Mouse (Mus musculus): ENCODE measurements at regions not wholly inside any gene's neighbourhood (a gene's known extent, or its start where the extent isn't known, plus 50 kb on each side); places are given as distances from the start of the nearest gene placed in this dataset.

GRCm38 (mm10) chr5:119299311-119299710 lies 371.2 kb upstream of the Tbx3 start:
- Histone ChIP-seq H3K4me3 (ENCODE audit: control insufficient read depth in 1 of 2, insufficient read depth in 1 of 2, low read depth in 2 of 2, low read length in 2 of 2) (no peak overlapping the region), H3K4me1 (ENCODE audit: control insufficient read depth in 1 of 2, insufficient read depth in 2 of 2, low read length in 2 of 2) (no peaks in the 10 kb centered on the region), H3K9ac (ENCODE audit: control insufficient read depth, low read depth, low read length, poor library complexity, severe bottlenecking) (no peak overlapping the region), H3K79me2 (ENCODE audit: control insufficient read depth, insufficient read depth, low read length, poor library complexity) (no peaks in the 10 kb centered on the region), H3K27me3 (ENCODE audit: control insufficient read depth in 1 of 2, insufficient read depth in 2 of 2, low read length in 2 of 2) (no peaks in the 10 kb centered on the region), H3K27ac (ENCODE audit: control insufficient read depth, low read depth, low read length) (no peak overlapping the region), H3K36me3 (ENCODE audit: control insufficient read depth in 1 of 2, insufficient read depth in 2 of 2, low read length in 2 of 2) (no peaks in the 10 kb centered on the region), H3K9me3 (replicated peaks; ENCODE audit: insufficient read depth, low read length) (no peaks in the 10 kb centered on the region)
- no peak for DNase-seq (ENCODE audit: low read depth, low spot score)
- no peak for TF ChIP-seq CTCF (IDR thresholded peaks at IDR 0.05 in 2 of 3, conservative IDR thresholded peaks at IDR 0.05 in 1 of 3; ENCODE audit: control insufficient read depth in 1 of 3, insufficient read depth in 1 of 3, low read depth in 2 of 3, low read length in 3 of 3, poor library complexity in 1 of 3, severe bottlenecking in 1 of 3)
- no peak for TF ChIP-seq GABPA (IDR thresholded peaks at IDR 0.05; ENCODE audit: low read depth, low read length)
- no peak for TF ChIP-seq JUND (IDR thresholded peaks at IDR 0.05; ENCODE audit: low read depth, low read length)
- TF ChIP-seq MYB (IDR thresholded peaks at IDR 0.05; ENCODE audit: low read depth, low read length): no peak
- TF ChIP-seq ZMIZ1 (IDR thresholded peaks at IDR 0.05; ENCODE audit: low read depth, low read length): no peak
- no peak for TF ChIP-seq CHD1 (IDR thresholded peaks at IDR 0.05; ENCODE audit: low read depth, low read length)
- no peak for TF ChIP-seq POLR2AphosphoS2 (IDR thresholded peaks at IDR 0.05; ENCODE audit: low read length)
- TF ChIP-seq ETS1 (IDR thresholded peaks at IDR 0.05; ENCODE audit: low read depth, low read length): no peak
- TF ChIP-seq MAFK (IDR thresholded peaks at IDR 0.05; ENCODE audit: borderline replicate concordance, low read depth, low read length): no peak
- TF ChIP-seq E2F4 (IDR thresholded peaks at IDR 0.05; ENCODE audit: borderline replicate concordance, low read depth, low read length): no peak
- no peak for TF ChIP-seq POLR2AphosphoS5 (IDR thresholded peaks at IDR 0.05; ENCODE audit: borderline replicate concordance, low read depth, low read length)
- TF ChIP-seq BHLHE40 (IDR thresholded peaks at IDR 0.05; ENCODE audit: borderline replicate concordance, low read depth, low read length): no peak
- TF ChIP-seq TBP (IDR thresholded peaks at IDR 0.05; ENCODE audit: low read depth, low read length): no peak

GRCm38 (mm10) chr5:119300106-119300505 lies 370.4 kb upstream of the Tbx3 start:
- Histone ChIP-seq H3K36me3 (ENCODE audit: control insufficient read depth in 1 of 2, insufficient read depth in 2 of 2, low read length in 2 of 2) (no peaks in the 10 kb centered on the region), H3K9ac (ENCODE audit: control insufficient read depth, low read depth, low read length, poor library complexity, severe bottlenecking) (no peak overlapping the region), H3K79me2 (ENCODE audit: control insufficient read depth, insufficient read depth, low read length, poor library complexity) (no peaks in the 10 kb centered on the region), H3K27me3 (ENCODE audit: control insufficient read depth in 1 of 2, insufficient read depth in 2 of 2, low read length in 2 of 2) (no peaks in the 10 kb centered on the region), H3K27ac (ENCODE audit: control insufficient read depth, low read depth, low read length) (no peak overlapping the region), H3K4me1 (ENCODE audit: control insufficient read depth in 1 of 2, insufficient read depth in 2 of 2, low read length in 2 of 2) (no peaks in the 10 kb centered on the region), H3K4me3 (ENCODE audit: control insufficient read depth in 1 of 2, insufficient read depth in 1 of 2, low read depth in 2 of 2, low read length in 2 of 2) (no peak overlapping the region), H3K9me3 (replicated peaks; ENCODE audit: insufficient read depth, low read length) (no peaks in the 10 kb centered on the region)
- no peak for DNase-seq (ENCODE audit: low read depth, low spot score)
- TF ChIP-seq GABPA (IDR thresholded peaks at IDR 0.05; ENCODE audit: low read depth, low read length): no peak
- no peak for TF ChIP-seq MYC (IDR thresholded peaks at IDR 0.05; ENCODE audit: low read depth, low read length)
- no peak for TF ChIP-seq RCOR1 (IDR thresholded peaks at IDR 0.05; ENCODE audit: low read depth, low read length)
- TF ChIP-seq E2F4 (IDR thresholded peaks at IDR 0.05; ENCODE audit: borderline replicate concordance, low read depth, low read length): no peak

- H3K79me2 ChIP-seq (ENCODE audit: control insufficient read depth, insufficient read depth, low read length, poor library complexity): no peaks in the 10 kb centered on the region
- no peak overlapping the region for H3K4me3 ChIP-seq (ENCODE audit: control insufficient read depth in 1 of 2, insufficient read depth in 1 of 2, low read depth in 2 of 2, low read length in 2 of 2)
- no peaks in the 10 kb centered on the region for H3K27me3 ChIP-seq (ENCODE audit: control insufficient read depth in 1 of 2, insufficient read depth in 2 of 2, low read length in 2 of 2)
- DNase-seq (ENCODE audit: low read depth, low spot score): no peak
- no peak overlapping the region for H3K9ac ChIP-seq (ENCODE audit: control insufficient read depth, low read depth, low read length, poor library complexity, severe bottlenecking)
- TF ChIP-seq MAFK (IDR thresholded peaks at IDR 0.05; ENCODE audit: borderline replicate concordance, low read depth, low read length): no peak
- TF ChIP-seq POLR2A (IDR thresholded peaks at IDR 0.05; ENCODE audit: control insufficient read depth in 1 of 2, insufficient read depth in 1 of 2, low read depth in 1 of 2, low read length in 2 of 2, poor library complexity in 1 of 2): no peak
- no peak for TF ChIP-seq ZNF384 (IDR thresholded peaks at IDR 0.05; ENCODE audit: low read depth, low read length)
- TF ChIP-seq TCF12 (IDR thresholded peaks at IDR 0.05; ENCODE audit: low read depth, low read length): no peak
- TF ChIP-seq JUND (IDR thresholded peaks at IDR 0.05; ENCODE audit: low read depth, low read length): no peak
- TF ChIP-seq ZC3H11A (IDR thresholded peaks at IDR 0.05; ENCODE audit: low read depth, low read length): no peak
- no peak for TF ChIP-seq MAX (IDR thresholded peaks at IDR 0.05; ENCODE audit: low read length)
- no peak for TF ChIP-seq CHD1 (IDR thresholded peaks at IDR 0.05; ENCODE audit: low read depth, low read length)
- TF ChIP-seq BHLHE40 (IDR thresholded peaks at IDR 0.05; ENCODE audit: borderline replicate concordance, low read depth, low read length): no peak
- H3K4me1 ChIP-seq (ENCODE audit: control insufficient read depth in 1 of 2, insufficient read depth in 2 of 2, low read length in 2 of 2): no peaks in the 10 kb centered on the region
- H3K36me3 ChIP-seq (ENCODE audit: control insufficient read depth in 1 of 2, insufficient read depth in 2 of 2, low read length in 2 of 2): no peaks in the 10 kb centered on the region
- no peak overlapping the region for H3K27ac ChIP-seq (ENCODE audit: control insufficient read depth, low read depth, low read length)
- H3K9me3 ChIP-seq (replicated peaks; ENCODE audit: insufficient read depth, low read length): no peaks in the 10 kb centered on the region
Observed at GRCm38 (mm10) chr5:119301539-119301938, 368.9 kb upstream of the Tbx3 start.
